In genomic region chr5:123749065-123750064, GRCm38 (mm10) we compare ENCODE assay signal across 8 mouse cellular contexts. TPM values are rescaled to one million over a fixed set of nuclear protein-coding genes. Genes with fewer than 3 reads are reported as not detected.
DNase-seq lines count a peak whose midpoint lies in the region; ATAC-seq lines count a peak whose summit lies in the region.

Rsrc2 (minus strand) TSS chr5:123749414.
Kntc1 (plus strand) TSS chr5:123749716.

- peaks cover 6% of the 10 kb centered on the region for H3K36me3 ChIP-seq in hindbrain, embryonic 15.5 days

- H3K9ac ChIP-seq in hindbrain, embryonic 15.5 days = peak within 1 kb of the TSS; percentile 52

- DNase-seq in T-cell, adult 2 months (ENCODE audit: low spot score) = peak; percentile 99
- DNase-seq in cerebellum, postnatal 36 days = peak; percentile 98 to 99
- DNase-seq in frontal cortex, postnatal 36 days (ENCODE audit: low spot score in 2 of 2) = peak; percentile 97 to 99
- DNase-seq in left cerebral cortex, adult 11 months (ENCODE audit: low spot score) = peak; percentile 99
- DNase-seq in lung, postnatal 4 days = peak; percentile 99
- DNase-seq in retina, postnatal 7 days (ENCODE audit: low read depth, low spot score) = peak; percentile 99
- DNase-seq in urinary bladder, adult 2 months (ENCODE audit: low spot score) = peak; percentile 92

- peaks cover 33% of the 10 kb centered on the region for H3K4me1 ChIP-seq in hindbrain, embryonic 15.5 days (replicated peaks)

- H3K4me3 ChIP-seq in hindbrain, embryonic 15.5 days = peak within 1 kb of the TSS; percentile 62

- ATAC-seq in hindbrain, embryonic 15.5 days (ENCODE audit: low FRiP score, low read depth) = peak; percentile 99

- peak within 1 kb of the TSS; percentile 81 for H3K4me2 ChIP-seq in hindbrain, embryonic 15.5 days

- peak within 1 kb of the TSS; percentile 98 for H3K27ac ChIP-seq in hindbrain, embryonic 15.5 days (replicated peaks)

- H3K27me3 ChIP-seq in hindbrain, embryonic 15.5 days = no peaks in the 10 kb centered on the region

- H3K9me3 ChIP-seq in hindbrain, embryonic 15.5 days = no peaks in the 10 kb centered on the region

- WGBS in hindbrain, embryonic 15.5 days = under 1% methylated on average over 63 of the region's 63 CpGs

RNA-seq across cellular contexts. Expression of gene Rsrc2, which starts in this region (rescaled TPM):
- polyA plus RNA-seq in hindbrain, embryonic 15.5 days (2015; fragmentation: Nextera tagmentation; extraction: Ambion mirVana) = 122 and 129 TPM in 2 replicates
- 87.0 and 89.6 TPM in 2 replicates for polyA plus RNA-seq in urinary bladder, adult 2 months (2012; rRNA removed)

RNA-seq across cellular contexts. Expression of gene Kntc1, which starts in this region (rescaled TPM):
- polyA plus RNA-seq in hindbrain, embryonic 15.5 days (2015; fragmentation: Nextera tagmentation; extraction: Ambion mirVana) = 6.7 and 7.2 TPM in 2 replicates
- polyA plus RNA-seq in urinary bladder, adult 2 months (2012; rRNA removed) = 0.99 and 1.6 TPM in 2 replicates

Comparison
In these comparisons a context has a peak if more than half of its experiments do, and no peak if none do; other contexts are left out.
1. Peak in every context shown above with its lines: DNase-seq, ATAC-seq, H3K4me3 ChIP-seq and H3K27ac ChIP-seq.